Mouse (Mus musculus): ENCODE measurements at regions not wholly inside any gene's neighbourhood (a gene's known extent, or its start where the extent isn't known, plus 50 kb on each side); places are given as distances from the start of the nearest gene placed in this dataset.
"Not testable (repeated sequence)": the region's sequence is repeated elsewhere in the genome, so short reads cannot be mapped to it uniquely, and the experiment has no call there.

DNA sequence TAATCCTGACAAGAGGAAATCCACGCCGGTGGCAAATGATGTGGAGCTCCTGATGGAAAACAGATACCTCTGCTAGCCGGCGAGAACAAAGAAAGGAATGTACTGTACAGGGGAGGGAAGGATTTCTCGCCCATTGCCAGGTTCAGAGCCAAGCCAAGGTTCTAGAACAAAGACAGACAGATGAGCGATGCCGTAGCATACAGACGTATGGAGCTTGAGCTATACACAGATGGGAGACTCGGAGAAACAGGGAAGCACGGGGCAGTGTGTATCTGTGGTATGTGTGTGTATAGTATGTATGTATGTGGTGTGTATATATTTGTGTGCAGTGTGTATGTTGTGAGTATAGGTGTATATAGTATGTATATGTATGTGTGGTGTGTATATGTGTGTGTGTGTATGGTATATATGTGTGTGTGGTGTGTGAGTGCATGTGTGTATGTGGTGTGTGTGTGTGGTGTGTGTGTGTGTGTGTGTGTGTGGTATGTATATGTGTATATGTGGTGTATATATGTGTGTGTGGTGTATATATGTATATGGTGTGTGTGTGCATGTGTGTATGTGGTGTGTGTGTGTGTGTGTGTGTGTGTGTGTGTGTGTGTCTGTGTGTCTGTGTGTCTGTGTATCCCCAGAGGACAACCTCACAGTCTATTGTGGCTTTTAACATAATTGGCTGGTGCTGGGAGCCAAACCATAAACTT, 140.6 kb downstream of the Cand1 start:
- no peak for DNase-seq (ENCODE audit: low spot score in 2 of 2)

DNA sequence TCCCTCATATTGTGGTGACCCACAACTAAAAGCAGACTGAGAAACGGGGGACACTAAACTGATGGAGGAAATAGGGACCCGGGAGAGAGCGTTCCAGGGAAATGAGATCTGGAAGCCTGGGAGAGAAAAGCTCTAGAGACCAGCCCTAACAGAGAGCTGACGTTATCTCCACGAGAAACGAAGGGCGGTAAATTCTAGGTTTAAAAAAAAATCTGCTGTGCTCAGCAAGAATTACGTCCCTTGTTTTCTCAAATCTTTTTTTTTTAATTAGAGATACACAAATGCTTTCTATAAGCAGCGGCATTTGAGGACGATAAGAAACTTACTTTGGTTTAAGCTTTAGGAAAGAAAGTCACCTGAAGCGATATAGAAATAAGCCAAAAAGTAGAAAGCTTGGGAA, 145.7 kb downstream of the Cand1 start:
- DNase-seq (ENCODE audit: low spot score in 2 of 2), result no peak

DNA sequence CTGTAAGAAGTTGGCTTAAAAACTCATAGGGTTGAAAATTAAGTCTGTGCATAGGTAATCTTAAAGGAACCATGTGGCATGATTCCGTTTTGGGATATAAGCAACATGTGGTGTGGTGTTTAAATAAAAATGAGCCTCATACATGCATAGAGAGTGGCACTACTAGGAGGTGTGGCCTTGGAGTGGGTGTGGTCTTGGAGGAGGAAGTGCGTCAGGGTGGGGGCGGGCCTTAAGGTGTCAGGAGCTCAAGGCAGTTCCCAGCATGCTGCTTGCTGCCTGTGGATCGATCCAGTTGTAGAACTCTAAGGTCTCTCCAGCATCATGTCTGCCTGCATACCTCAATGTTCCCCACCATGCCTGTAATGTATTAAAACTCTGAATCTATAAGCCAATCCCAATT, 152.0 kb downstream of the Cand1 start:
- no peak for DNase-seq (ENCODE audit: low spot score in 2 of 2)

DNA sequence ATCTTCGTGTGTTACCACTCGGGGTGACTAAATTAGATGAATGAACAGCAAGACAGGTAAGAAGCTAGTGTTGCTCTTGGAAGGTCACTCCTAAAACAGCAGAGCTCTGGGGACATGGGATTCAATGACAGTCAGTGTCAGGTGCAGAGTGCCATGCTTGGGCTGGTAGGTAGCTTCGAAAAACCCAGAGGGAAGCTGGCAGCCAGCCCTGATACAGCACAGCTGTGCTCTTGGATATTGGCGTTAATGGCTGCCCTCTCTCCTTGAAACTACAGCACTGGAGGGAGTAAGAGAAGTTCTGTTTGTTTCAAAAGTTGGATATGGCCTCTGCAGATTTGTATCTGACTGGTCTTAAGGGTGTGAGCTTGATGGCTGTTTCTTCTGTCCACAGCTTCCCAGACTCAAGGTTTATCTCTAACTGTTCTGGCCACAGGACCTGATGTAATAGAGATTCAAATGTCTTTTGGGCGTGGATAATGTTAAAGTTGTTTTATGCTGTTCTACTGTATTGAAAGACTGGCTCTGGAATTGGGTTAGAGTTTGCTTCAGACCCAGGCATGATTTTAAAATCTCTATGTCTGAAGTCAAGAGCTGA, 152.7 kb downstream of the Cand1 start:
- no peak for DNase-seq (ENCODE audit: low spot score in 2 of 2)

DNA sequence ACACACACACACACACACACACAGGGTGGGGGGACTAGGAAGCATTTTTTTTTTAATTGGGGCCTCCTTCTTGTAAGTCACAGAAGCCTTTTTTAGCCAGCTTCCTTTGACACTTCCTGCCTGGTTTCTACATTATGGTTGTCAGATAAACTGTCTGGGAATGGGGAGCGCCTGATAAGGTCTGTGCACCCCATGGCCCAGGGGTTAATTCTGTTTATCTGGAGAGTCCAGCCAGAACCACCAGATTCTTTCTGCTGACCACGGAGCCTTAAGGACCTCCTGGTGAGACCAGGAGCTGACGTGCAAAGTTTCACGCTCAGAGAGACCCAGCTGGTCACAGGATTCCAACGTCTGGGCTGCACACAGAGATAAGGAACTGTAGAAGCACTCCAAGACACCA, 153.4 kb downstream of the Cand1 start:
- DNase-seq (ENCODE audit: low spot score in 2 of 2), result no peak

DNA sequence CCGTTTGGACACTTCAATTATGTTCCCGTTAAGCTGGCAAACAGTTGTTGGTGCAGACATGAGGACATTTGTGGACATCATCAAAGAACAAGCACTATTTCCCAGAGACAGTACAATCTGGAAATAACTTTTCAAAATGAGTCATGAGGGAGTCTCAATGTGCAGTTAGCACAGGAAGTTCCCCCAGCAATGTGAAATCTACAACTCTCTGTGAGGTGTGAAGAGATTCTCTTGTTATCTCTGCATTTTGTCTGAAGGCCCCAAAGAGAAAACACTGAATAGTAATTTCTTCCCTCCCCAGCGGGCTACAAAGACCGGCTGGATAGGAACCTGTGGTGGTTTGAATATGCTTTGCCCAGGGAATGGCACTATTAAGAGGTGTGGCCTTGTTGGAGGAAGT, 156.4 kb downstream of the Cand1 start:
- peak in 1 of 2 experiments; percentile 34 for DNase-seq (ENCODE audit: low spot score in 2 of 2)

DNA sequence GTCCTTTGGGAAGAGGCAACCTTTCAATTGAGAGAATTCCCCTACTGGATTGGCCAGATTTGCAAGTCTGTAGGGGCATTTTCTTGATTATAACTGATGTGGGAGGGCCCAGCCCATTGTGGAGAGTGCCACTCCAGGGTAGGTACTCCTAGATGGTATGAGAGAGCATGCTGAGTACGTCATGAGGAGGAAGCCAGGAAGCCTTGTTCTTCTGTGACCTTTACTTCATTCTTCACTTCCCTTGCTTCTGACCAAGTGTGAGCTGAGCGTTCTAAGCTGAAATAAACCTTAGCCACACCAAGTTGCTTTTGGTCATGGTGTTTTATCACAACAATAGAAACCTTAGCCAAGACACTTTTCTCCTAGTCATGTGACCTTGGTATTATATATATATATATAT, 157.0 kb downstream of the Cand1 start:
- no peak for DNase-seq (ENCODE audit: low spot score in 2 of 2)

DNA sequence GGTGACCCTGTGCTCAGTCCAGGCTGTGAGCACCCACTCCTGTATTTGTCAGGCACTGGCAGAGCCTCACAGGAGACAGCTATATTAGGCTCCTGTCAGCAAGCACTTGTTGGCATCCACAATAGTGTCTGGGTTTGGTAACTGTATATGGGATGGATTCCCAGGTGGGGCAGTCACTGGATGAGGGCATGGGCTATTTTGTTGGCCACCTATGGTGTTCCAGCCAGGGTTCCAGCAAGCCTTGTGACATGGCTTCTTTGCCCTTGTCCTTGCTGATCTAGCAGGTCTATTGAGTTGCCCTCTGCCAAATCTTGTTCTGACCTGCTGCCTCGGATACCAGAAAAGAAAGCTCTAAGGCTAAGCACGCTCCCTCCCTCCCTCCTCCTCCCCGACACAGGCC, 158.1 kb downstream of the Cand1 start:
- DNase-seq (ENCODE audit: low spot score in 2 of 2), result not testable (repeated sequence)

DNA sequence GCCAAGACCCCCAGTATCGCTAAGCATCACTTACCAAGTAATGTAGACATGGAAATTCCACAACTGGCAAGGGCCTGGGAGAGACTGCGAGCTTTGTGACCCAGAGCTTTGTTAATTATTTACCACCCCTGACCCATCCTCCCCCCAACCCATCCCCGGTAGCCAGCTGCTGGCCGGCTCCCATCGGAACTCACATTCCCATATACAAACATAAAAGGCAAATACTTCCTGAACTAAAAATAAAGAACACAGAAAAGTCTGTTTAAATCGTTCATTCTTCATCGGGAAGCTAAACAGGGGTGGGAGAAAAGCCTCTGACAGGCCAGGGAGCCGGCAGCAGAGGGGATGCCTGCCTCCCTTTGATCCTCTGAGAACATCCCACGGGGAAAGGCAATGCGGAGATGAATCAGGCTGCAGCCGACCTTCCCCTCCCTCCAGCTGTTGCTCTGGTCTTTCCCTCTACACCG, 163.7 kb downstream of the Cand1 start:
- no peak for DNase-seq (ENCODE audit: low spot score in 2 of 2)

DNA sequence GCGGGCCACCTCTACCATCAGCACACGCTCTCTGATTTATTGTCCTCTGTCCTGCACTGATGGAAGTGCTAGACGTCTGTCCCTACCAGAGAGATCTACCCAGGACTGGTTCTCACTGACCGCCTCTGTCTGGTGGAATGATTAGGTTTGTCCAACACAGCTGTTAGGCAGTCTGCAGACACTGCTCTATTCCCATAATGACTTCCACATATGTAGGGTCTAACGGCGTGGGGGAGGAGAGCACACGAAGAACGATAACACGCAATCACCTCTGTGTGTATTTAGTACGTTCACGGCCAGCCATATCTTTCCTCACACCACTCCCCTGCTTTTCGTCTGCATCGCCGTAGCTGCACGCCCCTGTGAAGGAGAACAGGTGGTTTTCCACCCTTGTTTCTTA, 165.0 kb downstream of the Cand1 start:
- no peak for DNase-seq (ENCODE audit: low spot score in 2 of 2)

DNA sequence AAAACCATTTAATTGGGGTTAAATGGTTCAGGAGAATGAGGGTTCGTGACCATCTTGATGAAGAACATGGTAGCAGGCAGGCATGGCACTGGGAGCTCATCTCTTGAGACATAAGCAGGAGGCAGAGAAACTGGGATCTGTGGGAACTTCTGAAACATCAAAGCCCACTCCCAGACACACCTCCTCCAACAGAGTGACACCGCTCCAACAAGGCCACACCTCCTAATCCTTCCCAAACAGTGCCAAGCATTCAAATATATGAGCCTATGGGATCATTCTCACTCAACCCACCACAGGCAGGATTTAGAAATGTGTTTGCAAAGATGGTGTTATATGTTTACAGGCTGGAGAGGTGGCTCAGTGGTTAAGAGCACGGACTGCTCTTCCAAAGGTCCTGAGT, 165.9 kb downstream of the Cand1 start:
- no peak for DNase-seq (ENCODE audit: low spot score in 2 of 2)

DNA sequence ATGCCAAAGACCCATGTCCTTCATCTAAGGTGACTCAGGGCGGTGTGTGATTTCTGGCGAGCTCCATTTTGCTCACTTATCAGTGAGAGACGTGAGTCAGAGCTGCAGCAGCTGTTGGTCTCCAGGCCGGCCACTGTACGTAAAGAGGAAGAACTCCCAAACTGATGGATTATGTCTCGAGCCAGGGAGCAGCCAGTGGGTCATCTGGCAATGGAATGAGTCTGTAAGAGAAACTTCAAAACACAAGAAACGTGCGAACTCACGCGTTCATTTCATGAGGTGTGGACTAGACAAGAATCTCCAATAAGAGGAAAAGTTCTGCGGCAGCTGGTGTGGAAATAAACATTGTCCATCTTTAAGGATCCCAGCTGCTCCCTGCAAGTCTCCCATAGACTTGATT, 170.4 kb downstream of the Cand1 start:
- DNase-seq (ENCODE audit: low spot score in 2 of 2), result no peak

DNA sequence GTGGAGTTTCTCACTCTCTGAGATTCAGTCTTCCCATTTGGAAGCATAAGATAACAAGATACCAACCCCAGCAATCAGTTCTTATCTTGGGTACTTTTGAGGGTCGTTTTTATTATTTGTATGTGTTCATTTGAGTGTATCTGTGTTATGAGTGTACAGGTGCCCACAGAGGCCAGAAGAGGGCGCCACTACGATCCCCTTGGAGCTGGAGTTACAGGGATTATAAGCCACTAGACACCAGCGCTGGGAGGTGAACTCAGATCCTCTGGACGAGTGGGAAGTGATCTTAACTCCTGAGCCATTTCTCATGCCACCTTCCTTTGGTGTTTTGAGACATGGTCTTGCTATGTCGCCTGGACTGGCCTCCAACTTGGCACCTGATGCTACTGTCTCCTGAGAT, 172.0 kb downstream of the Cand1 start:
- DNase-seq (ENCODE audit: low spot score in 2 of 2), result no peak

DNA sequence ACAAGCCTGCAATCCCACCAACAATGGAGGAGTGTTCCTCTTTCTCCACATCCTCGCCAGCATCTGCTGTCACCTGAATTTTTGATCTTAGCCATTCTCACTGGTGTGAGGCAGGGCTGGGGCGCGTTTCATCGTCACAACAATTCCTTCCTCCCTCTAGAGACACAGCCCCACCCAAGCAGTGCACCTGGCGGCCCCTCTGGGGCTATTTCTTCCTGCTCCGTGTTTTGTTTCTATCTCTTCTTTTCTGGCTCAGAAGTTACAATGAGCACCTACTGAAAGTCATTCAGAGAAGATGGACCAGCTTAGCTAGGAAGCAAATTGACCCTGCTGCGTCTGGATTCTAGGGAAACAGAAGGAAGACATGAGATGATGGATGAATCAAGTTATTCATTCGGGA, 172.5 kb downstream of the Cand1 start:
- DNase-seq (ENCODE audit: low spot score in 2 of 2), result no peak

DNA sequence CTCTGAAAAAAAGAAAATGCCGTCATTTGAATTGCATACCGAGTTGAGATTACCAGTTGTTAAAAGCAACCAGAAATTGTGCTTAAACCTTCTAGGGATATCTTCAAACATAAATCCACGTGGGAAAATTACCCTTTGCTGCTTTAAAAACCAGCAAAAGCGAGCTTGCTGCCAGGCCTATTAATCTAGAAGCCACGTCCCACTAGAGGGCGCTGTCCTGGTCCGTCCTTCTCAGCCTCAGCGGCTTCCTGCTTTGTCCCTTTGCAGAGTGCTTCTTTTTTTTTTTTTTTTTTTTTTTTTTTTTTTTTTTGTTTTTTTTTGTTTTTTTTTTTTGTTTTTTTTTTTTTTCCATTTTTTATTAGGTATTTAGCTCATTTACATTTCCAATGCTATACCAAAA, 173.9 kb downstream of the Cand1 start:
- DNase-seq (ENCODE audit: low spot score in 2 of 2), result peak; percentile 31 to 41

DNA sequence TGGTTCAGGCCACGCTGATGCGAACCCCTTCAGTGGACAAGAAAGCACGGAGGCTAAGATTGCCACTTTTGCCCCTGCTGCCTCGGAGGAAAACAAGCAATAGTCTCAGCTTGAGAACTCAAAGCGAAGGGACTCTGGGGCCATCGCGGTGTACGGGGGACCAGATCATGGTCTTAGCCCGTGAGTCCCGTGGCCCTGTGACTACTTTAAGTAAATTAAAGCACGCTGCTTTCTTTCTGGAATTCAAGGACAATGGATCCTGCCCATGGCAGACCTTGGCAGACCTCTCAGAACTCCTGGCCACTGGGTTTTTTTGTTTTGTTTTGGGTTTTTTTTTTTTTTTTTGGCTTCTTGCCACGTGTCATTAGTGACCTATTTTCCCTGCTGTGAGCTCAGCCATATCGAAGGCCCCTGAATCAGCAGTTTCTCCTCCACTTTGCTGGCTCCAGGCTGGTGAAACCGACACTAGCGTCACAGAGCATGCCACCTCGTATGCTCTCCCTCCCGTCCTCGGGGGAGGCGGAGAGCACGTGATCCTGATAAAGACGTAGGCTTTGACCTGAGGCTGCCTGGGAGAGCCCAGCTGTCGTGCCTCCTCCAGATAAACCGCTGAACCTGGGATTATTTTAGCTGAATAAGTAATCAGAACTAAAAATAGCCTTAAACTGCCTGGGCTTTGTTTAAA, 174.6 kb downstream of the Cand1 start:
- DNase-seq (ENCODE audit: low spot score in 2 of 2), result peak in 1 of 2 experiments; percentile 36

DNA sequence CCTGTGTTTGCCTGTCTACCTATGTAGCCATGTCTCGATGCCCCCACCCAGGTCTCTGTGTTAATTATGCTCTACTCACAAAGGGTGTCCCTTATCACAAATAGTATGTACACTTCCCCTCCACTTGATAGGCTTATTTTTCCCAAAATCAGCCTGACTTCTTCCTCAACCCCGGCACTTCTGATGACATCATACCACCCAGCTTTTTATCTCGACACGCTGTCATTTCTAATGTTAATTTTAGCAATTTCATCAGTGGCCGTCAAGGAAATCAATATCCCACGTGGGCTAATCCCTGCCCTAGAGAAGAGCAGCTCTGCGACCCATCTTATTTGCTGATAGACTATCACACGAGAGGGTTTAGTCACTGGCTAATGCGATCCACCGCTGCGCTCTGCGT, 175.6 kb downstream of the Cand1 start:
- no peak for DNase-seq (ENCODE audit: low spot score in 2 of 2)

DNA sequence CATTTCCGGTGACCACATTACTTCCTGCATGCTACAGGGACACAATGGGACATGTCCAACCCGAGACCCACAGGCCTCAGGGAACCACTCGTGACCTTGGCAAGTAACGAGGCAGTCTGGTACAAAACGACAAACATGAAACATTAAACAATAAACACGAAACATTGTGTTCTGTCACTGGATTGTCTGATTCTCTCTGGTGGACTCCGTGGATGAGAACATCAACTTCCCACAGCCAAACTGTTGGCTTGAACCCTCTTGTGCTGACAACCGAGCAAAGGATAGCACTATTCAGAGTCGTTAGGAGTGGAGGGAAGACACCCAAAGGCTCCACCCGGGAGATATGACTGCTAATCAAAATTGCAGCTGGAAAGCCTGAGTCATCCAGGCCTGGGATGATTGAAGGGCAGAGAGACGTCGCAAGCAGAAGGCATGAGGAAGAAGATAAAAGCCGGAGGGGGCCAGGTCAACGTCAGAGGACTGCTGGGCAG, 176.6 kb downstream of the Cand1 start:
- no peak for DNase-seq (ENCODE audit: low spot score in 2 of 2)

DNA sequence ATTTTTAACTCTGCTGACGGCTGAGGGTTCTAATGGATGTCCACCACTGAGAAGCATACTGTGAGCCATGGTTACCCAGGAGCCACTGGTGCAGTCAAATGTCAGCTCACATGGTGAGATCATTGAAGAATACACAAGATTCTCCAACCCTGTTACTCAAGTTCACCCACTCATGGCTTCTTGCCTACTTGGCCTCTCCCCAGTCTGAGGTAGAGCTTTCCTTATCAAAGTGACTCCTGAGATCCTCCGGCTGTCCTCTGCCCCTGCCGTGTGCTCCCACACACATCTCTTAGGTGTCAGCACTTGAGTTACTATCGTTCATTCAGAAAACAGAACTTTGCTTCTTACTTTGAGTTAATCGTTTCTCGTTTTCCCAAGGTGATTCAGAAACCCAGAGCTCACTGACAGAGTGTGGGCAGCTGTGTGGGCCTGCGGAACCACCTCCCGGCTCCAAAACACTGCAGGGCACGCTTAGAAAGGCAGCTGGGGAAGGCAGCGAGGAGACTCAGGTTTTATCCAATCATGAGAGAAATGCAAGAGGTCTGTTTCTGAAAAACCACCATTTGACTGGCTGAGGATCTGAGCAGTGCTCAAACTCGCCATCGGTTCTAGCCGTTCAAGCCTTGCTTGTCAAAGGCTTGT, 177.8 kb downstream of the Cand1 start:
- peak in 1 of 2 experiments; percentile 22 for DNase-seq (ENCODE audit: low spot score in 2 of 2)

DNA sequence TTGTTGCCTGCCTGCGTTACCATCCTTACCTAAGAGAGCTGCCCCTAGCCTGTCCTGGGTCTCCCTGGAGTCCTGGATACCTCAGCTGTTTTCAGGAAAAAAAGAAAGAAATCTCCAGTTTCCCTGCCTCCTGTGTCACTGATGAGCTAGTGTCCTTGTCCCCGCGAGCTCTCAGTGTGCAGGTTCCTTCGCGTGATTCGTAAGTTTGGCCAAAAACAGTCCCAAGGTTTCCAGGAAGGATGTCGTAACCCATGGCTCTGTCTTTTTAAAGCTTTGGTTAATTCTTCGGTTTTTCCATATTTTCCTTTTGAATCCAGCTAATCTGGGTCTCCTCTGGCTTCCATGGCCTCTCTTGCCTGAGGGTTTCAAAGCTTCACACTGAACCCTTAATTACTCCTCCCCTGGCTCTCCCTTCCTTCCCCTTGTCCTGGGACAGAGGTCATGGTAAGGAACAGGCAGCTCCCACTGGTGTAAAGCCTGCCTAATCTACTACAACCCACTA, 178.5 kb downstream of the Cand1 start:
- no peak for DNase-seq (ENCODE audit: low spot score in 2 of 2)

DNA sequence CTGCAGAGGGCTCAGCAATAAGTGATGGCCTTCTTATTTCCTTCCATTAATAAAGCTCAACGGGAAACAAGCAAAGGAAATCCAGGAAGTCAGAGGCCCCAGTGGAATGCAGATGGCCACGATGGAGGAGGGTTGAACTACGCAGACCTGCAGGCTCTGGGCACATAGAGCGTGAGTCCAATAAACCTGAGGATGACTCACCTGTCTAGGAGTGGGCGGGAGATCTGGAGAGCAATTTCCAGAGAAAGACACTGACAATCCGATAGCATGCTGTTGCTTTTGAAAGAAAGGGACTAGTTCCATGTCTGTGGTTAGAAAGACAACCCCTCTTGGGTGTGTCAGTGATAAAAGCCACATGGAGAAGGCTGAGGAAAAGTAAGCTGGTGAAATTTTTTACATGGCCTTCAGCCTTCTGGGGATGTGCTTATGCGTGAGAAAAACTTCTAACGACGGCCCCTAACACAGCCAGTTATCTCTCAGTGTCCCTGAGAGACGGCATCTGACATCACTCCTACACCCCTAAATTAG, 181.3 kb downstream of the Cand1 start:
- DNase-seq (ENCODE audit: low spot score in 2 of 2), result no peak

DNA sequence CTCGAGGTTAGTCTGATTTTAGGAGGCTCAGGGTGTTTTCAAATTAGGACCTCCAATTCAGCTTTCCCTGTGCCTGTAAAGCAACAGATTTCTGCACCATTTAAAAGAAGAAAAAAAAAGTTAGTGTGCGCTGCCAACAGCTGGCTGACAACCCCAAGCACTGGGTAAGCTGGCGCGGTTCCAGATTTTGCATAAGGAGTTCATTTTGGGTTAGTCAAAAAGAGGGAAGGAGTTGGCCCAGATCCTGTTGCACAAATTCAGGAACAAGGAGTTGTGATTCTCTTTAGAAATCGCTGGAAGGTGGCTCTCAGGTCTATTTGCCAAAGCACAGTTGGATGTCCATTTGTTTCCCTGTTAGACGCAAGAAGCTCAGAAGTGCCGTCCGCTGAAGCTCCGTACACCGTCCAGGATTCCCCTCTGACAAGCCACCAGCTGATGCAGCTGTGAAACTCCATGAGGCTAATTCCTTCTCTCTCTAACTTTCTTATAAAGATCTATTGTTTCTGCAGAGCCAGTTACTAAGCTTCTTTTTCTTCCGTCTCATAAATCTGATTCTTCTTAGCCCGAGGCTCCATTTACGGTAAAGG, 184.6 kb downstream of the Cand1 start:
- peak; percentile 49 to 52 for DNase-seq (ENCODE audit: low spot score in 2 of 2)

All from right cerebral cortex, postnatal 36 days (tissue).